Mouse (Mus musculus) intestine, postnatal 0 days (tissue): Measurements from ENCODE around the gene Prss57. TPM values are rescaled to one million over a fixed set of nuclear protein-coding genes. Genes with fewer than 3 reads are reported as not detected.
A peak's percentile ranks its signal among the peaks of the same experiment; 100 is the strongest.

Experiments used
- ATAC-seq: fragments of 200-750 bp; cut with Nextera tagmentation; 2 replicates; pipeline ENCODE4 v1.8.0; 2017; ENCODE audit warnings: mild to moderate bottlenecking, moderate TSS enrichment, moderate library complexity
- H3K27ac ChIP-seq: fragments of 300-500 bp; sonication (generic); 2 replicates; pipeline ENCODE4 v1.5.1; 2014; ENCODE audit warnings: mild to moderate bottlenecking, low read depth, low read length, moderate library complexity
- H3K27me3 ChIP-seq: fragments of 300-500 bp; sonication (generic); replicated peaks from 2 replicates; pipeline ENCODE4 v1.6.1; 2014; ENCODE audit warnings: low read length, mixed read lengths; ENCODE audit not compliant: control insufficient read depth, insufficient read depth
- H3K36me3 ChIP-seq: fragments of 300-500 bp; sonication (generic); 2 replicates; pipeline ENCODE4 v1.6.1; 2014; ENCODE audit warnings: mild to moderate bottlenecking, moderate library complexity; ENCODE audit not compliant: control insufficient read depth, insufficient read depth
- H3K4me1 ChIP-seq: fragments of 300-500 bp; sonication (generic); replicated peaks from 2 replicates; pipeline ENCODE4 v1.6.1; 2014; ENCODE audit warnings: antibody characterized with exemption, low read length, mixed read lengths; ENCODE audit not compliant: control insufficient read depth, insufficient read depth
- H3K4me2 ChIP-seq: fragments of 300-500 bp; sonication (generic); replicated peaks from 2 replicates; pipeline ENCODE4 v1.6.1; 2014; ENCODE audit warnings: low read depth, mild to moderate bottlenecking, moderate library complexity
- H3K4me3 ChIP-seq: fragments of 300-500 bp; sonication (generic); 2 replicates; pipeline ENCODE4 v1.5.1; 2014; ENCODE audit warnings: low read depth, low read length
- H3K9ac ChIP-seq: fragments of 300-500 bp; sonication (generic); 2 replicates; pipeline ENCODE4 v1.6.1; 2014; ENCODE audit warnings: mild to moderate bottlenecking, low read depth, low read length
- H3K9me3 ChIP-seq: fragments of 300-500 bp; sonication (generic); 2 replicates; pipeline ENCODE4 v1.6.1; 2016; ENCODE audit warnings: mixed run types; ENCODE audit not compliant: control insufficient read depth
- CTCF ChIP-seq: sonication (generic); IDR thresholded peaks from 2 replicates; pipeline ENCODE4 v1.5.1; 2016; ENCODE audit warnings: low read depth, mild to moderate bottlenecking, control low read depth, antibody characterized with exemption, moderate library complexity
- WGBS: fragments of 180-500 bp; shearing (Covaris S2); extraction: QIAGEN DNeasy Blood & Tissue Kit; methylation state at CpG from one replicate; pipeline ENCODE4 v1.1.7; 2014; 5-methylcytosine and 5-hydroxymethylcytosine counted together
- polyA plus RNA-seq: library from polyadenylated mRNA; unstranded; fragments of >200 nt; fragmentation: Nextera tagmentation; extraction: Ambion mirVana; gene quantifications from 2 replicates; pipeline ENCODE4 v1.2.1, GENCODE M21; 2015

Gene Prss57
- polyA plus RNA-seq, 1 experiment from 2014 or later: 0.07 TPM

DNA sequence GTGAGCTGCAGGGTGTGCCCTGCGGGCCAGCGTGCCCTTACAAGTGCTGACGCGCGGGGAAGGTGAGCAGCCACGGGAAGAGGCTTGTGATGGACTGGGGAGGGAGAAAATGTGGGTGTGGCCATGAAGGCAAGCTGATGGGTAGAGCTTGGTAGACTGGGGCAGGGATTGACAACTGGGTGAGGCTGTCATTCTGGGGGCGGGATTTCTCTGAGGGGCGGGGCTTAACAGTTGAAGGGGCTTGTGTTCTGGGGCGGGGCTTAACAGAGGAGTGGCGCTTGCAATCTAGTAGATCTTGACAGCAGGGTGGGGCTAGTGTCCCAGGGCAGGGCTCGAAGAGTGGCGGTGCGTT lies 10.1 kb downstream of the Prss57 start:
- no peak overlapping the region for H3K9ac ChIP-seq
- WGBS: under 1% methylated on average over 13 of the region's 13 CpGs
- no peaks in the 10 kb centered on the region for H3K36me3 ChIP-seq
- H3K27ac ChIP-seq: peak overlapping the region; percentile 62
- H3K9me3 ChIP-seq: no peaks in the 10 kb centered on the region
- no peak for TF ChIP-seq CTCF
- peak overlapping the region; percentile 33 for H3K4me3 ChIP-seq
- H3K27me3 ChIP-seq: no peaks in the 10 kb centered on the region
- peak overlapping the region; percentile 66 for H3K4me2 ChIP-seq
- no peaks in the 10 kb centered on the region; the same call in 1 of the 2 replicates for H3K4me1 ChIP-seq
- no peak for ATAC-seq

DNA sequence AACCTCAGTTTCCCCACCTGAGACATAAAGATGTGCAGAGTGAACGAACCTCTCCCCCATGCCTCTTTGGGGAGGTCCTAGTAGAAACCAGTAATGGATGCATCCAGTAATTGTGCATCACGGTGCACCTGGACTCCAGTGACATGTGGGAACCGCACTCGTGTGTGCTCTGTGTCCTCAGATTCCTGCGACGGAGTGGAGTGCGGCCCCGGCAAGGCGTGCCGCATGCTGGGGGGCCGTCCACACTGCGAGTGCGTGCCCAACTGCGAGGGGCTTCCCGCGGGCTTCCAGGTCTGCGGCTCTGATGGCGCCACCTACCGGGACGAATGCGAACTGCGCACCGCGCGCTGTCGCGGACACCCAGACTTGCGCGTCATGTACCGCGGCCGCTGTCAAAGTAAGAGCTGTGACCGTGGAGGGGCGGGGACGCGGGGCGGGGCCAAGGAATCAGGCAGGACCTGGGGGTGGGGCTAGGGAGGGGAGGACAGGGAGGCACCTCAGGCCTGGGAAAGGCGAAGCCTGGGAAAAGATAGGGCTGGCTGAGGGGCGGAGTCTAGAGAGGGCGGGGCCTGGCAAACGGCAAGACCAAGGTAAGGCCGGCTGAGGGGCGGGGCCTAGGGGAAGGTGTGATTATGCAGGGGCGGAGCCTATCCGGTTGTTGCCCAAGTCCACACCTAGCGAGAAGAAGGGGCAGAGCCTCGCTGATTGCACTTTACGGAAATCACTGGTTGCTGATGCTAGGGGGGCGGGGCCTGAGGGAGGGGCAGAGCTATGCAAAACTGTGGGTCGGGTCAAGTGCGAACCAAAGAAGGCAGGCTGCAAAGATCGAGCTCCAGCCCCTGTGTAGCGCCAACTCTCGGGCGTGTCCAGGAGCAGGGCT lies 10.7 kb downstream of the Prss57 start:
- no peaks in the 10 kb centered on the region; the same call in 1 of the 2 replicates for H3K4me1 ChIP-seq
- ATAC-seq: peak; percentile 93
- H3K27me3 ChIP-seq: no peaks in the 10 kb centered on the region
- H3K36me3 ChIP-seq: no peaks in the 10 kb centered on the region
- peak overlapping the region; percentile 66 for H3K4me2 ChIP-seq
- TF ChIP-seq CTCF: peak; percentile 93
- WGBS: 1% methylated on average over 55 of the region's 55 CpGs
- H3K27ac ChIP-seq: peak overlapping the region; percentile 62
- no peak overlapping the region for H3K9ac ChIP-seq
- peak overlapping the region; percentile 33 for H3K4me3 ChIP-seq
- 0 out of 2 replicates have a peak, but pooled peaks cover 3% of the 10 kb centered on the region for H3K9me3 ChIP-seq

DNA sequence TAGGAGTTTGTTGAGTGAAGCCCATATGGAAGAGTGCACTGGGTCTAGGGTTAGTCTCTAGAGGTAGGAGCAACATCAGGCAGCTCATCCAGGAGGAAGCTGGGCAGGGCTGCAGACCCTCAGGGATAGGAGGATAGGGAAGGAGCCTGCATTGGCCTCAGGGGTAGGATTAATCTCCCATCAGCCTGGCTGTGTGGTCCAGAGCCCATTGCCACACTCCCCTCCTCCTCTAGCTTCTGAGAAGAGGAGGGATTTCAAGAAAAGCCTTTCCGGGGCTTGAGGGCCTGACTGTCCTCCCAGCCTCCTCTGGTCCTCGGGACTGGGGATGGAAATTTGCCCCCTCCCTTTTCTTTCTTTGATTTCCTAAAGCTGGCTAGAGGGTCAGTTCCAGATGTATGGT lies 11.6 kb downstream of the Prss57 start:
- H3K4me2 ChIP-seq: no peak overlapping the region
- H3K4me3 ChIP-seq: no peak overlapping the region
- H3K9me3 ChIP-seq: 0 out of 2 replicates have a peak, but pooled peaks cover 4% of the 10 kb centered on the region
- H3K4me1 ChIP-seq: no peaks in the 10 kb centered on the region; the same call in 1 of the 2 replicates
- H3K36me3 ChIP-seq: no peaks in the 10 kb centered on the region
- 48% methylated on average over 2 of the region's 2 CpGs for WGBS
- ATAC-seq: no peak
- no peak overlapping the region for H3K9ac ChIP-seq
- no peak for TF ChIP-seq CTCF
- no peaks in the 10 kb centered on the region for H3K27me3 ChIP-seq
- H3K27ac ChIP-seq: no peak overlapping the region

- H3K9ac ChIP-seq: no peak overlapping the region
- H3K36me3 ChIP-seq: no peaks in the 10 kb centered on the region
- H3K9me3 ChIP-seq: 0 out of 2 replicates have a peak, but pooled peaks cover 4% of the 10 kb centered on the region
- no peaks in the 10 kb centered on the region for H3K27me3 ChIP-seq
- peak overlapping the region; percentile 36; the same call in 1 of the 2 replicates for H3K4me3 ChIP-seq
- no peak for TF ChIP-seq CTCF
- ATAC-seq: no peak
- H3K4me1 ChIP-seq: no peaks in the 10 kb centered on the region; the same call in 1 of the 2 replicates
- H3K4me2 ChIP-seq: peak overlapping the region; percentile 65
- H3K27ac ChIP-seq: no peak overlapping the region
- 29% methylated on average over 13 of the region's 15 CpGs for WGBS
Observed at GRCm38 (mm10) chr10:79778006-79778405, 12.8 kb downstream of the Prss57 start.

- 0 out of 2 replicates have a peak, but pooled peaks have one; percentile 2 for TF ChIP-seq CTCF
- Histone ChIP-seq H3K36me3 (no peaks in the 10 kb centered on the region), H3K9ac (no peak within 1 kb of the TSS), H3K4me3 (peak within 1 kb of the TSS; percentile 36), H3K27me3 (no peaks in the 10 kb centered on the region), H3K9me3 (0 out of 2 replicates have a peak, but pooled peaks cover 4% of the 10 kb centered on the region), H3K27ac (0 out of 2 replicates have a peak within 1 kb of the TSS, but pooled peaks have one; percentile 1), H3K4me1 (no peaks in the 10 kb centered on the region; the same call in 1 of the 2 replicates), H3K4me2 (peak within 1 kb of the TSS; percentile 65)
- 2% methylated on average over 39 of the region's 39 CpGs for WGBS
- no peak for ATAC-seq
Observed at GRCm38 (mm10) chr10:79777103-79777531, 13.6 kb downstream of the Prss57 start, which contains the start of gene Fstl3. Fstl3 (plus strand) TSS chr10:79777272.

DNA sequence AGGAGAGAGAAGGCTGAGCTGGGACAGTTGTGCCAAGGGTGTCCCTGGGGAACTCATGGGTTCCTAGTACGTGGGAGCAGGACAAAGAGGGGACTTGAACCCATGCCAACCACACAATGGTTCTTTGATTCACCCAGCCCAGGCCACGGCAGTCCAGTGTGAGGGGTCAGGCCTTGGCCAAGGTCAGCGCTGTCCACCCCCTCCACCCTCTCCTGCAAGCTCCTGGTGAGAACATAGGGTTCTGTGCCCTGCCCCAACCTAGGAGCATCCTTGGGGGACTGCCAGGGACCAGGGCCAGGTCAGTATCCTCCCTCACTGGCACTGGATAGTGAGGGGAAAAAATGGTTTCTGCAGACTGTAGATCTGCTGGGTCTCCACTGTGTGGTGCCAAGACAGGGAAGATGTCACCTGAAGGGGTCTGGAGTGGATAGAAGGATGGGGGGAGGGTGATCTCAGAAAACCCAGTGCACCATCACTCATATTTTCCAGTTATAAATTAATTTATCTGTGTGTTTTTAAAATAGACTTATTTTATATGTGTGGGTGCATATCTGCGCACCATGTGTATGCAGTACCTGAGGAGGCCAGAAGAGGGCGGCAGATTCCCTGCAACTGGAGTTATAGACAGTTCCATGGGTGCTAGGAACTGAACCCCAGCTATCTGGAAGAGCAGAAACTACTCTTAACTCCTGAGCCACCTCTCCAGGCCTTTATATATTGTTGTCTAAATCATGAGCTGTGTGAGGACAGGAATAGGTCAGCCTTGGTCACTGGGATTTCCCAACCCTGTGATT lies 16.1 kb downstream of the Prss57 start:
- no peak overlapping the region for H3K27ac ChIP-seq
- peak; percentile 53 for TF ChIP-seq CTCF
- H3K9me3 ChIP-seq: 0 out of 2 replicates have a peak, but pooled peaks cover 4% of the 10 kb centered on the region
- 62% methylated on average over 5 of the region's 5 CpGs for WGBS
- no peaks in the 10 kb centered on the region for H3K36me3 ChIP-seq
- H3K9ac ChIP-seq: no peak overlapping the region
- ATAC-seq: no peak
- no peaks in the 10 kb centered on the region for H3K4me1 ChIP-seq
- no peak overlapping the region for H3K4me3 ChIP-seq
- H3K4me2 ChIP-seq: no peak overlapping the region
- no peaks in the 10 kb centered on the region for H3K27me3 ChIP-seq
